Mouse (Mus musculus) limb, embryonic 14.5 days (tissue): Measurements from ENCODE around the gene Zmynd19. TPM values are rescaled to one million over a fixed set of nuclear protein-coding genes. Genes with fewer than 3 reads are reported as not detected.

ENCODE experiments used
- ATAC-seq: fragments of 200-750 bp; cut with Nextera tagmentation; 2 replicates; pipeline ENCODE4 v1.8.0; 2017; ENCODE audit warnings: low read depth, moderate number of reproducible peaks, moderate TSS enrichment; ENCODE audit not compliant: low FRiP score
- DNase-seq: peaks from one replicate; pipeline ENCODE4 v3.0.0-alpha.2; 2015; ENCODE audit warnings: low spot score
- H3K27ac ChIP-seq: fragments of 300-500 bp; sonication (generic); replicated peaks from 2 replicates; pipeline ENCODE4 v1.5.1; 2014; ENCODE audit warnings: low read depth, mild to moderate bottlenecking, low read length, moderate library complexity, mixed read lengths
- H3K27me3 ChIP-seq: fragments of 300-500 bp; sonication (generic); 2 replicates; pipeline ENCODE4 v1.6.1; 2014; ENCODE audit warnings: low read length, mixed read lengths; ENCODE audit not compliant: control insufficient read depth, insufficient read depth
- H3K36me3 ChIP-seq: fragments of 300-500 bp; sonication (generic); 2 replicates; pipeline ENCODE4 v1.6.1; 2014; ENCODE audit warnings: mild to moderate bottlenecking, low read length, moderate library complexity, mixed read lengths; ENCODE audit not compliant: control insufficient read depth, insufficient read depth
- H3K4me1 ChIP-seq: fragments of 300-500 bp; sonication (generic); 2 replicates; pipeline ENCODE4 v1.6.1; 2014; ENCODE audit warnings: antibody characterized with exemption, low read length, mixed read lengths; ENCODE audit not compliant: control insufficient read depth, insufficient read depth
- H3K4me2 ChIP-seq: fragments of 300-500 bp; sonication (generic); replicated peaks from 2 replicates; pipeline ENCODE4 v1.6.1; 2014; ENCODE audit warnings: low read depth, mild to moderate bottlenecking, low read length, moderate library complexity; ENCODE audit not compliant: severe bottlenecking
- H3K4me3 ChIP-seq: fragments of 300-500 bp; sonication (generic); replicated peaks from 2 replicates; pipeline ENCODE4 v1.5.1; 2014; ENCODE audit warnings: low read length
- H3K9ac ChIP-seq: fragments of 300-500 bp; sonication (generic); 2 replicates; pipeline ENCODE4 v1.6.1; 2014; ENCODE audit warnings: mild to moderate bottlenecking, low read depth, low read length, moderate library complexity; ENCODE audit not compliant: severe bottlenecking
- H3K9me3 ChIP-seq: fragments of 300-500 bp; sonication (generic); 2 replicates; pipeline ENCODE4 v1.6.1; 2016; ENCODE audit warnings: low read length; ENCODE audit not compliant: control insufficient read depth
- POLR2A ChIP-seq: fragments of 200-500 bp; IDR thresholded peaks from 2 replicates; pipeline ENCODE4 v1.8.0; 2012; ENCODE audit warnings: inconsistent platforms, mild to moderate bottlenecking, moderate library complexity, borderline replicate concordance; ENCODE audit not compliant: insufficient read depth, insufficient read length; ENCODE audit errors: extremely low read depth
- WGBS: fragments of 180-500 bp; shearing (Covaris S2); extraction: QIAGEN DNeasy Blood & Tissue Kit; methylation state at CpG from one replicate; pipeline ENCODE4 v1.1.7; 2014; 5-methylcytosine and 5-hydroxymethylcytosine counted together
- polyA plus RNA-seq, 2 experiments: library from polyadenylated mRNA; depleted of rRNA in 1 of 2; stranded (reverse) in 1 of 2; unstranded in 1 of 2; fragments of >200 nt; fragmentation: Nextera tagmentation in 1 of 2; extraction: Ambion mirVana in 1 of 2; gene quantifications; 2 replicates each; pipeline versions ENCODE4 v1.2.1 to v1.2.3; 2012 to 2014

Gene Zmynd19
- polyA plus RNA-seq, 2 experiments = 21.2 to 31.5 TPM

DNA sequence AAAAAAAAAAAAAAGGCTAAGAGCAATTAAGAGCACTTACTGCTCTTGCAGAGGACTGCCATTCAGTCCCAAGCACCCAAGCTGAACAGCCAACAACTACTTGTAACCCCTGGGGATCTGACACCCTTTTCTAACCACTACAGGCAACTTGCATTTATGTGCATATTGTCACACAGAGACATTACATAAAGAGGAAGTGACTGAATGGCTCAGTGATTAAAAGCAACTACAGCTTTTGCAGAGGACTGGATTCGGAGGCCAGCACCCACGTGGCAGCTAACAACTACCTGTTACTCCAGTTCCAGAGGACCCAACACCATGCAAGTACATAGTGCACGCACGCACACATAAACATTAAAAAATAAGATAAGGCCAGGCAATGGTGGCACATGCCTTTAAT lies 39.1 kb upstream of the Zmynd19 start:
- 92% methylated on average over 4 of the region's 4 CpGs for WGBS
- H3K27ac ChIP-seq = no peak overlapping the region

DNA sequence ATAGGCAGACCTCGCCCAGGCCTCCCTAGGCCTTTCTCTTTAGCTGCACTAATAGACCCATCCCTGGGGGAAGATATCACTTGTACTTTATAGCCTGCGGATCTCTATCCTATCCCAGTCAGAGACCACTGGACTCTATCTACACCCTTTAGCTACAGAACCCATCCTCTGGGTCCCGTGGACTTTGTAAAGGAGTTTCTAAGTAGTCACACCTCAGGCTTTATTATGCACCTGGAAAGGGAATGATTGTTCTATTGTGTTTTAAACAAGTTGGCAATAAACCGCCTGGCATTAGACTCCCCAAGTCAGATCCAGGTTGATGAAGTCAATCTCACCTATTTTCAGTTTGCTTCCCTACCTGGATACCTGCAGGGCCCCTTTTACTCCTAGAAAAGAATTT lies 37.4 kb upstream of the Zmynd19 start:
- Histone ChIP-seq H3K4me1 (no peaks in the 10 kb centered on the region), H3K4me3 (no peak overlapping the region), H3K4me2 (no peak overlapping the region), H3K27ac (no peak overlapping the region), H3K27me3 (no peaks in the 10 kb centered on the region), H3K9ac (no peak overlapping the region), H3K9me3 (no peaks in the 10 kb centered on the region), H3K36me3 (0 out of 2 replicates have a peak, but pooled peaks cover 7% of the 10 kb centered on the region)
- no peak for TF ChIP-seq POLR2A
- ATAC-seq = no peak
- DNase-seq = no peak
- WGBS = 84% methylated on average over 4 of the region's 4 CpGs

More for the DNA sequence above, 39.1 kb upstream of the Zmynd19 start:
- DNase-seq = no peak
- no peak for TF ChIP-seq POLR2A
- no peak for ATAC-seq
- H3K9ac ChIP-seq = no peak overlapping the region
- H3K27me3 ChIP-seq = no peaks in the 10 kb centered on the region
- no peak overlapping the region for H3K4me2 ChIP-seq
- 0 out of 2 replicates have a peak, but pooled peaks cover 7% of the 10 kb centered on the region for H3K36me3 ChIP-seq
- no peak overlapping the region for H3K4me3 ChIP-seq
- H3K4me1 ChIP-seq = no peaks in the 10 kb centered on the region
- no peaks in the 10 kb centered on the region for H3K9me3 ChIP-seq

DNA sequence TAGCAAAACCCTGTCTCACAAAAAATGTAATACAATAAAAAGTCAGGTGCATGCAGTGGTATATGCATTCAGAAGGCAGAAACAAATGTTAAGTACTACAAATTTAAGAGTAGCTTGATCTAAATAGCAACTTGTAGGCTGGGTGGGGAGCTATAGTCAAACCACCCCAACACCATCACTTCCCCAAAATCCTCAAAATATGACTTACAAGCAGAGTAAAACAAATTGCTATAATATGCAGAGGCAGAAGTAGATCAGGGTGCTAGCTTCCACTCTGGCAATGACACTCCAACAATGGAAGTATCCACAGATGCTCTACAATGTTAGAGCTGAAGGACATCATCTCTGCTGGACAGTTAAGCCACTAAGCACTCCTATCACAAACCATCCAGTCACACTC lies 37.0 kb upstream of the Zmynd19 start:
- no peaks in the 10 kb centered on the region for H3K9me3 ChIP-seq
- TF ChIP-seq POLR2A = no peak
- H3K4me3 ChIP-seq = no peak overlapping the region
- H3K36me3 ChIP-seq = 0 out of 2 replicates have a peak, but pooled peaks cover 7% of the 10 kb centered on the region
- DNase-seq (no peak), ATAC-seq (no peak)
- peaks cover 3% of the 10 kb centered on the region for H3K4me1 ChIP-seq
- H3K4me2 ChIP-seq = no peak overlapping the region
- no peak overlapping the region for H3K9ac ChIP-seq
- no peak overlapping the region for H3K27ac ChIP-seq
- no peaks in the 10 kb centered on the region for H3K27me3 ChIP-seq

DNA sequence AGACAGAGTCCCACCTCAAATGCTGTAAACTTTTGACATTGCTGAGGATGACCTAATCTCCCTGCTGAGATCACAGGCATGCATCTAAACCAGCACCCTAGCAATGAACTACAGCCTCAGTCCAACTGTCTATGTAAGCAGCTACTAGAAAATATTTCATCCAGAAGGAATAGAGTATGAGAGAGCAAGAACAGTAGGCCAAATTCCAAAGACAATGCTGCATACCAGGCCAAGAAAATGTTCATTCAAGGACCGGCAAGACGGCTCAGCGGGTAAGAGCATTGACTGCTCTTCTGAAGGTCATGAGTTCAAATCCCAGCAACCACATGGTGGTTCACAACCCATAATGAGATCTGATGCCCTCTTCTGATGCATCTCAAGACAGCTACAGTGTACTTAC lies 34.8 kb upstream of the Zmynd19 start:
- DNase-seq (no peak), ATAC-seq (no peak)
- H3K9me3 ChIP-seq = no peaks in the 10 kb centered on the region
- no peak overlapping the region for H3K4me3 ChIP-seq
- no peak overlapping the region for H3K9ac ChIP-seq
- 97% methylated on average over 3 of the region's 3 CpGs for WGBS
- 0 out of 2 replicates have a peak, but pooled peaks cover 7% of the 10 kb centered on the region for H3K36me3 ChIP-seq
- no peak overlapping the region for H3K27ac ChIP-seq
- H3K4me2 ChIP-seq = no peak overlapping the region
- no peak for TF ChIP-seq POLR2A
- peaks cover 9% of the 10 kb centered on the region for H3K4me1 ChIP-seq
- no peaks in the 10 kb centered on the region for H3K27me3 ChIP-seq

DNA sequence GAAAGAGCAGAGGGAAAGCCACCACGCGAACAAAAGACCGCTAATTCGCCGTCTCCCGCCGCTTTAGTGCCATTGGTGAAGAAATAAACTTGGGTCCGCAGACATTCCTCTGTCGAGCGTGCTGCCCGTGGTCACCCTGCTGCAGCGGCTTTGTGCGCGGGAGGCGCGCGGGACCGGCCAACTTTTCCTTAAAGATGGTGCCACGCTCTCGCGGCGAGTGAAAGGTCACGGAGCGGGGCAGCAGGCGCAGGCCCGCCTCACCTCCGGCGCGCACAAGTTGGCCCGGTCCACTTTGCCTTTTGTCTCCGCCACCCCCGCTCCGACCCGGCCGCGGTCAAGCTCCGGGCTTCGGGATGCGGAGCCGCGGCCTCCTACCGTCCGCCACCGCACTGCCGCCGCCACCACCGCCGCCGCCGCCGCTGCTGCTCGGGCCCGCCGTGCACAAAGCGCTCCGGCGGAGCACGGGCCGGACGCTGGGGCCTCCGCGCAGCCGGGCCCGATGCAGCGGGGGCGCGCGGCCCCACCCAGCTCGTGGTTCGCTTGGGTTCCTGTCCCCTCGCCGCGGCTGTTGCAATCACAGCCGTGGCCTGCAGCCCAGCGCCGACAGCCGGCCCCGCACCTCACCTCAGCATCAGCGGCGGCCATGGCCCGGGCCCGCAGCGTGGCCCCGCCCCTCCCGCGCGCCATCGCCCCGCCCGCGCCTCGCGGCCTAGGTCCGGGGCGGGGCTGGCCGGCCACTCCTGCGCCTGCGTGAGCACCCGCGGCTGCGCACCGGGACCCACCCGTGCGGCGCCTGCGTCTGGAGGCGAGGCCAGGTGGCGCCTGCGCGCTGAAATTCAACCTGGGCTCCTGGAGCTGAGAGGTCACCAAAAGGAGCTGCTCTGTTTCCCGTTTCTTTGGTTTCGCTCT lies 30.4 kb upstream of the Zmynd19 start, which contains the start of gene Ehmt1:
Gene Ehmt1, minus strand, starts transcription at position 685 of the 909 bp plus-strand sequence.
- Histone ChIP-seq H3K4me3 (peak within 1 kb of the TSS; percentile 97), H3K4me2 (peak within 1 kb of the TSS; percentile 61), H3K36me3 (no peaks in the 10 kb centered on the region), H3K9me3 (no peaks in the 10 kb centered on the region), H3K9ac (peak within 1 kb of the TSS; percentile 99), H3K27me3 (no peaks in the 10 kb centered on the region), H3K27ac (peak within 1 kb of the TSS; percentile 96), H3K4me1 (peaks cover 9% of the 10 kb centered on the region)
- WGBS = under 1% methylated on average over 89 of the region's 112 CpGs
- ATAC-seq (peak; percentile 99), DNase-seq (peak; percentile 91)
- peak; percentile 68; the same call in 1 of the 2 replicates for TF ChIP-seq POLR2A
